Mouse (Mus musculus): Measurements from ENCODE around the gene Khdc4. TPM values are rescaled to one million over a fixed set of nuclear protein-coding genes. Genes with fewer than 3 reads are reported as not detected.
"Not testable (repeated sequence)": the region's sequence is repeated elsewhere in the genome, so short reads cannot be mapped to it uniquely, and the experiment has no call there.

The Khdc4 gene
- total RNA-seq, 2 experiments from 2014 or later, result 53.6 to 55.1 TPM

GRCm38 (mm10) chr3:88715716-88716115 is 30.1 kb downstream of the Khdc4 start:
- DNase-seq (ENCODE audit: low spot score in 2 of 2); intact Hi-C loops (cut with DNase I): not testable (repeated sequence)

DNA sequence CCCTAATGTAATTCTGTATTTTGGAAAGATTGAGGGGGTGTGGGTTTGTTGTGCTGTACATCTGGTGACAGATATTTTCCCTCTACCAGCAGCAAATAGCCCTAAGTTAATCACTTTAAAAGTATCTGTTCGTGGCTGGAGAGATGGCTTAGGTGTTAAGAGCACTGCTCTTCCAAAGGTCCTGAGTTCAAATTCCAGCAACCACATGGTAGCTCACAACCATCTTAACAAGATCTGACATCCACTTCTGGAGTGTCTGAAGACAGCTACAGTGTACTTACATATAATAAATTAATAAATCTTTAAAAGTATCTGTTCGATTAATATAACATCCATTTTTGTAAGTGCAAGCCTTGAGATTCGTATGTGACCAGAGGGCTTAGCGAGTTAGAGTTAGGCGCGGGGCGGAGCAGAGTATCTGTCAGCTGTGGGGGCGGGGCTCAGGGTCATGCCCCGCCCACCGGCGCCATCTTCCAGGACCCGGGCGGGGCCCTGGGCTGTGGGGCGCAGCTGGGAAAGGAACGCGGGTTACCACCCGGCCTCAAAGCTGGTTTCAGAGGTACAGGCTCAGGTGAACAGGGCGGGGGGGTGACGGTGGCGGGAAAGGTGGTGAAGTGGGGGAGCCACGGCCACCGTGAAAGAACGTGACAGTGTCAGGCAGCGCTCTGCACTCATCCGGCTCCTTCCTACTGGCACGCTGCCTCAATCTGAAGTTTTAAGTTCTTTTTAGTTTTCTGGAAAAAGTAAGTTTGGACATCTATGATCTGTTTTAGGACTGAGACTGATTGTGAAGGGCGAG is 31.0 kb downstream of the Khdc4 start, which contains the start of gene Rit1:
Gene Rit1, plus strand, starts transcription at position 440 of the 799 bp plus-strand sequence.
- intact Hi-C loops (cut with DNase I), result no loop called here
- peak; percentile 77 to 81 for DNase-seq (ENCODE audit: low spot score in 2 of 2)

DNA sequence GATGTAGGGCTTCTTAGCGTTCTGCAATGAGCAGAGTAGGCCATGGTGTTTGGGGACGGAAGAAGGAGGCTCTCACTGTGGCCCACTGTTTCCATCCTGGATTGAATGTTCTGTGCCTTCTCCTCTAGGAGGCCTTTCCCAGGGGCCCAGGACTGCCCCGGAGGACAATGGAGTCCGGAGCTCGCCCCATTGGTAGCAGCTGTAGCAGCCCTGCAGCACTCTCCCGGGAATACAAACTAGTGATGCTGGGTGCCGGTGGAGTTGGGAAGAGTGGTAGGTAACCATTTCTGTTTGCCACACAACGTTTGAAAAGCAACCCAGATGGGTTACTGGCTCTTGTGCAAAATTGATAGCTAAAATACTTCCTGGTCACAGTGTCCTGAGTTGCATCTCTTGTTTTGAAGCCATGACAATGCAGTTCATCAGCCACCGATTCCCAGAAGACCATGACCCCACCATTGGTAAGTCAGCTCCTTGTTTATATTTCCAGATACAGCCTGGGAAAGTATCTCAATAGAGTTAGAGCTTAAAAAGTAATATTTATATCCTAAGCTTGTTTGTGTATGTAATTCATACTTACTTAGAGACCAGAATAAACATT is 31.7 kb downstream of the Khdc4 start:
- intact Hi-C loops (cut with DNase I), result no loop called here
- DNase-seq (ENCODE audit: low spot score in 2 of 2), result peak in 1 of 2 experiments; percentile 30

DNA sequence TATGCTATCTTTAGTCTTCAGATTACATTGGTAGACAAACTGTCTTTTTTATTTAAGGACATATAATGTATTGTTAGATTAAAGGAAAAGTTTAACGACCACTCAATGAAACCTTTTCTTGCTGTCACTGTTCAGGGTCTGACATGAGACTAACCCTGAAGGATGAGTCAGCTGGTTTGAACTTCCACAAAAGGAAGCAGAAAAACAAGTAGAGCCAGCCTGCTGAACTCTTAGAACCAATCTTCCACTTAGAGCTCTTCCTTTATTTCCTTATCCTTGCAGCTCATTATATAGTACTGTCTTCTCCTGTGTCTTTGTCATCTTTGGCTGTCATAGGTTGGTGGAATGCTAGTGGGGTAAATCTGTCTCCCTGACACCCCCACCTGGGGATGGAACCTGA is 32.2 kb downstream of the Khdc4 start:
- DNase-seq (ENCODE audit: low spot score in 2 of 2), result no peak
- intact Hi-C loops (cut with DNase I), result no loop called here

DNA sequence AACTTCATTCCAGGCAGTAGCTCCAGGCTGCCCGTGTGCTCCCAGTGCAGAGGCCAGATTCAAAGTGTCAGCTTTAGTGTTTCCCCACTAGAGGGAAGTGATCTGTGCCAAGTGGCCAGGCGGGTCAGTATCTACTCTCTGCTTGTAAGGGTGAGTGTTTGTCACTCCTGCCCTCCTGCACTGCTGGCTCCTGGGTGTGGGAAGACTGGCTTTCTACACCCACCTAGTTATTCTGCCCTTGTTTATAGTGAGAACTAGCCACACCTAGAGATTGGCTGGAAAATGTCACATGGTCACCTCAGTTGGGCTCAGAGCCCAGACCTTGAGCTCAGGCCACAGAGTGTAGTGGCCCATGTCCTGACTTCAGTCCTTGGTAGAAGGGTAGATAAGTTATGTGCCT is 33.5 kb downstream of the Khdc4 start:
- intact Hi-C loops (cut with DNase I), result no loop called here

GRCm38 (mm10) chr3:88736556-88736955 is 51.0 kb downstream of the Khdc4 start:
- intact Hi-C loops (cut with DNase I), result loop anchor here (10.0 kb wide), 1 partner anchor 132 kb away; the partner anchor contains the start of gene Arhgef2
- no peak for DNase-seq (ENCODE audit: low spot score in 2 of 2)

More for the DNA sequence above, 33.5 kb downstream of the Khdc4 start:
- no peak for DNase-seq (ENCODE audit: low spot score in 2 of 2)

DNA sequence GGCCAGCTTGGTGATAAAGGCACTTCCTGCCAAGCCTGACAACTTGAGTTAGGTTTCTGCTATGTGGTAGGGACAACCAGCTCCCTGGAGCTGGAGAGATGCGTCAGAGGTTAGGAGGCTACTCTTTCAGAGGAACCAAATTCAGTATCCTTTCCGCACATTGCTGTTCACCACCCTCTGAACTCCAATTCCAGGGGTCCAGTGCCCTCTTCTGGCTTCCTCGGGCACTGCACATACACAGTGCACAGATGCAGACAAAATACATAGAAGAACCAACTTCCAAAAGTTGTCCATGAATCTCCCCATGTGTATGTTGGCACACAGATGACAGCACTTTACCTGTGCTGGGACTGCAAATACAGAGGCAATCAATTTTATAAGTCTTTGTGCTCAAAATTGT is 53.0 kb downstream of the Khdc4 start:
- DNase-seq (ENCODE audit: low spot score in 2 of 2), result peak; percentile 59 to 69
- intact Hi-C loops (cut with DNase I), result loop anchor here (10.0 kb wide), 1 partner anchor 134 kb away; the partner anchor contains the start of gene Arhgef2

DNA sequence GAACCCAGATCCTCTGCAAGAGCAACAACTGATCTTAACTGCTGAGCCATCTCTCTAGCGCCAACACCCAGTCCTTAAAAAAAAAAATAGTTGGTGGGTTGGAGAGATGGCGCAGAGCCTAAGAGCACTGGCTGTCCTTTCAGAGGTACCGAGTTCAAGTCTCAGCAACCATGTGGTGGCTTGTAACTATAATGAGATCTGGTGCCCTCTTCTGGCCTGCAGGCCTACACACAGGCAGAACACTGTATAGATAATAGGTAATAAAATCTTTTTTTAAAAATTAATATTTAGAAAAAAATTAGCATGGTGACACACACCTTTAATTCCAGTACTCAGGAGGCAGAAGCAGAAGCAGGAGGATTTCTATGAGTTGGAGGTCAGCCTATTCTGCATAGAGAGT is 54.5 kb downstream of the Khdc4 start:
- no peak for DNase-seq (ENCODE audit: low spot score in 2 of 2)
- intact Hi-C loops (cut with DNase I), result no loop called here

DNA sequence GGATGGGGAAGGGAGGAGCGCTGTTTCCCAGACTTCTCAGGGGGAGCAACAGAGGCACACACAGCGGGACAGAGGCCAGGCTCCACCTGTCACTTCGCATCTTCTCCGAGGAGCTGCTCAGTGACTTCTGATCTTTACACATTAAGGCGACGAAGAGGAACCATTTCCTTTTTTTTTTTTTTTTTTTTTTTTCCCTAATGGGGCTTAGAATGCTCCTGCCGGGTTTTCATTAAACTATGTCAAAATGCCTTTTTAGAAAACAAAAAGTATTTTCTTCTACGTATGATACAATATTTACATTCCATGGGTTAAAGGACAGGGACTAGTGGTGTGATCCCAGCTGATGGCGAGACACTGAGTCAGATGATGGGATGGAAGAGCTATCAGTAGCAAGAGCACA is 59.9 kb downstream of the Khdc4 start:
- intact Hi-C loops (cut with DNase I), result no loop called here

GRCm38 (mm10) chr3:88746139-88746870 is 60.7 kb downstream of the Khdc4 start:
- DNase-seq (ENCODE audit: low spot score in 2 of 2), result no peak
- intact Hi-C loops (cut with DNase I), result no loop called here

More for the DNA sequence above, 59.9 kb downstream of the Khdc4 start:
- no peak for DNase-seq (ENCODE audit: low spot score in 2 of 2)

GRCm38 (mm10) chr3:88746871-88747231 is 61.2 kb downstream of the Khdc4 start:
- intact Hi-C loops (cut with DNase I), result no loop called here
- no peak for DNase-seq (ENCODE audit: low spot score in 2 of 2)

- intact Hi-C loops (cut with DNase I), result no loop called here
- DNase-seq (ENCODE audit: low spot score in 2 of 2), result no peak
Measured at GRCm38 (mm10) chr3:88754283-88754682, 68.7 kb downstream of the Khdc4 start.

DNA sequence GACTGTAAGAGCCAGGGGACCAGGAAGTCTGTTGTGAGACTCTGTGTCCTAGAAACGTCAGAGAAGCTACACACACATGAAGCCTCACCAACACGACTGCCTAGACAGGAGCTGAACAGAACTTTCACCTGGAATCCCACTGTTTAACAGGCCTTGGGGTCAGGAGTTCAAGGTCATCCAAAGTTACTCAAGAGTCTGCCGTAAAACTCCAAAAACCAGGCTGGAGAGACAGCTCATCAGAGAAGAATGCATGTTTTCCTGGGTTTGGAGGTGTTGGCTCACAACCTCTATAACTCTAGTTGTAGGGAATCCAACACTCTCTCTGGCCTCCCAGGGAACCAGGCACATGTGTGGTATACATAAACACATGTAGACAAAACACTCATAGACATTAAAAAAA is 69.9 kb downstream of the Khdc4 start:
- DNase-seq (ENCODE audit: low spot score in 2 of 2), result no peak
- intact Hi-C loops (cut with DNase I), result no loop called here

- no peak for DNase-seq (ENCODE audit: low spot score in 2 of 2)
- intact Hi-C loops (cut with DNase I), result no loop called here
Measured at GRCm38 (mm10) chr3:88756276-88756675, 70.7 kb downstream of the Khdc4 start.

DNA sequence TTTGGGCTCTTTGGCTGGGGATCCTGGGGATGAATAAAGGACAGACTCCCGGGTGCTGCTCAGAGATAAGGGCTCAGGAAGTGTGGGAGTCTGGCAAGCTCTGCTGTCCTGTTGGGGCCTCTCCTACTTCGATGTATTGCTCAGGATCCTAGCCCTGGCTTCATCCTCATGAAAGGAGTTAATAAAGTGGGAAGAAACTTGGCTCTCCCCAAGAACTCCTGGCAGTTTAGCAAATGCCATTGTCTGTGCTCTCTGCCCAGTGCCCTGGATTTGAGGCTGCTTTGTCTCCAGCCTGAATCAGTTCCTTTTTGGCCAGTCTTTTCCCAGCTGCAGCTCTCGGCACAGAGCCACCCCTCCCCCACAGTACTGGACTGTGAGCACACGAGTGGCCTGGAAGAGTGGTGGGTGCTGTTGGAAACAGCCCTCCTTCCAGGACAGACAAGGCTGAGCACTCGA is 72.5 kb downstream of the Khdc4 start:
- peak; percentile 85 to 93 for DNase-seq (ENCODE audit: low spot score in 2 of 2)
- intact Hi-C loops (cut with DNase I), result no loop called here

DNA sequence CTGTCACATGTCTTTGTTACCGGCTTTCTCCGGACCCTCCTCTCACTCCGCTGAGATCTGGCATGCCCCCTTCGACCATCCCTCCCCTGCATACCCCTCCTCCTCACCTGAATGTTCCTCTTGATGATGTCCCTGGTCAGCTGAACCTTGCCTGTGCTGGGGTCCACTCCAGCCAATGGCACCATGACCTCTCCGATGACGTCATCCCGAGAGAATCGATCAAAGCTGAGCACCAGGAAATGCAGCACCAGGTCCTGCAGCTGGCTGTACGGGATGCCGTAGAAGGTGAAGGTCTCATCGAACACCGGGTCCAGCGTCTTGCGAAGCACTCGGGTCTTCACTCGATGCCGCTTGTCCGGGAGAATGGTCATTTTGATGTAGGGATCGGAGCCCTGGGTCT is 76.0 kb downstream of the Khdc4 start:
- intact Hi-C loops (cut with DNase I), result no loop called here
- no peak for DNase-seq (ENCODE audit: low spot score in 2 of 2)

GRCm38 (mm10) chr3:88762401-88762831 is 76.8 kb downstream of the Khdc4 start:
- intact Hi-C loops (cut with DNase I), result no loop called here

More at GRCm38 (mm10) chr3:88762401-88762831, 76.8 kb downstream of the Khdc4 start:
- DNase-seq (ENCODE audit: low spot score in 2 of 2), result no peak

Measured in left cerebral cortex, postnatal 14 days (tissue).